Mouse (Mus musculus) skeletal muscle tissue, adult 2 months (tissue): ENCODE measurements at regions not wholly inside any gene's neighbourhood (a gene's known extent, or its start where the extent isn't known, plus 50 kb on each side); places are given as distances from the start of the nearest gene placed in this dataset.
"Not testable (repeated sequence)": the region's sequence is repeated elsewhere in the genome, so short reads cannot be mapped to it uniquely, and the experiment has no call there.

ENCODE experiments used
- DNase-seq: peaks from one replicate; pipeline ENCODE4 v3.0.0-alpha.2; 2012; ENCODE audit warnings: low read depth, low spot score

DNA sequence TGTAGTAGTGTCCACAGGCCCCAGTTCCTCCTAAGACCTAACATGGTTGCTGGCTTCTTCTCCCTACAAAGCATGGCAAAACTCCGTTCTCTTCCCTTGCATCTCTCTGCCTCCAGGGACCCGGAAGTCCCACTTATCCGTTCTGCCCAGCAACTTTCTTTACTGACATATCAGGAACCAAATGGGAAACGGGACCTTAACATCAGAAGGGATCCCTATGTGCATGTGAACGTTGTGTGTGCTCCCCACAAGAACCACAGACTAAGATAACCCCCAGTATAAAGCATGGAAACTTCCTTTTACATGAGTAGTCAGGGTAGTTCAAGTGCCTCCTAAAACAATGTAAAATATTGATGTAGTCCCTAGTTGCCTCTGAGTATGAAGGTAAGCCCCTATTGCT is 61.6 kb downstream of the Zxdb start:
- DNase-seq, result no peak

DNA sequence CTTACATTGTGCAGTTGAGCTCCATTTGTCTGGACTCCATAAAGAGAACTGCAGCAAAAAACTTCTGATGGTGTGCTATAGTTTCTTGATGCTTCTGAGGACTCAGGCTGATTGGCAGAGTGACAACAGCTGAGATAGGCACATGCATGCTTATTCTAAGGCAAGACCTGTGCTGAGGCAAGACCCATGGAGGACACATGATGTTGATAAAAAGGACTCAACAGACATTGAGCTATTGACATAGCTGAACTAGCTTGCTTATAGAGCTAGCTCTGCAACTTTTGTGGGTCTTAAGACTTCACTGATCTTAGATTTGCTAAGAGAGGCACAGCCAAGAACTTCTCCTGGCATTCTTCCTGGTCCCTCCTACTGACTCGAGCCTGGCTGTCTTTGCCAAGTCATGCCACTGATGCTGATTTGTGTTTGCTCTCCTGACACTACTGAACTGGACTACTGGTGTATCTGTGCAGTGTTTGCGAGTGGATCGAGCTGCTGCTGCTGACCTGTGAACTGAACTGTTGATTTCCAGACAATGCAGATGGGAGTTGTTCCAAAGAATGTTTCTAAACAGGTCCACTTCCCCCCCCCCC is 64.1 kb downstream of the Zxdb start:
- DNase-seq, result no peak

DNA sequence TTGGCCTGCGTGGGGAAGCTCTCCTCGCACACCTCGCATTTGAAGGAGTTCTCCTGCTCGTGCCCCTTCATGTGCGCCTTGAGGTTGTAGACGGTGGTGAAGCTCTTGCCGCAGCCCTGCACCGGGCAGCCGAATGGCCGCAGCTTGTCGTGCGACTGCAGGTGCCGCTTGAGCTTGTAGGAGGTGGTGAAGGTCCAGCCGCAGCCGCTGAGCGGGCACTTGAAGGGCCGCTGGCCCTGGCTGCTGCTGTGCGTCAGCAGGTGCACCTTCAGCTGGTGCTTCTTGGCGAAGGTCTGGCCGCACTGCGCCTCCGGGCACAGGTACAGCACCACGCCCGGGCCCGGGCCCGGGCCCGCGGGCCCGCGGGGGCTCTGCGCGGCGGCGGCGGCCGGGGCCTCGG is 72.5 kb downstream of the Zxdb start:
- not testable (repeated sequence) for DNase-seq

DNA sequence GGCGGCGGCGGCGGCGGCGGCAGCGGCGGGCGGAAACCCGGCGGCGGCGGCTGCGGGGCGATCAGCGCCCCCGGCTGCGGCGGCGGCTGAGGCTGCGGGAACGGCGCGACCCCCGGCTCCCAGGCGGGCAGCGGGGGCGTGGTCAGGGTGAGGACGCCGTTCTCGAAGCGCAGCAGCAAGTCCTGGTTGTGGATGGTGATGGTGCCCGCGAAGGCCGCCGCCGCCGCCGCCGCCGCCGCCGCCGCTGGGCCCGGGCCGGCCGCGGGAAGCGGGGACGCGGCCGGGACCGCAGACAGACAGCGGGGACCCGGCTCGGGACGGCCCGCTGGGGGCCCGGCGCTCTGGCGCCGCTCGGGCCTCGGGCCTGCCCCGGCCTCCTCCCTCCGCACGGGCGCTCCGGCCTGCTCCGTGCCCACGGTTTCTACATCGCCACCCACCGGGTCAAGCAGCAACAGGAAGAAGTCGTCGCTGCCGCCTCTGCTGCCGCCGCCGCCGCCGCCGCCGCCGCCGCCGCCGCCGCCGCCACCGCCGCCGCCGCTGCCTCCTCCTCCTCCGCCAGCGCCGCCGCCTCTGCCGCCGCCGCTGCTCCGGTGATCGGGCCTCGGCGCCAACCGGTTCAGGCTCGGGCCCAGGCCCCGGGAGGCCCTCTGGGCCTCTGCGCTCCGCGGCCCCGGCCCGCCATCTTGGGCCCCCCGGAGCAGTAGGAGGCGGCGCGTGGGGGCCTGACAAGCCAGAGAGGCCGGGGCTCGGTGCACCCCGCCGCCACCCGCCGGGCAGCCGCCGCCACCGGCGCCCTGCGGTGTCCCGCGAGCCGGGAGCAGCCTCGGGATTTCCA is 73.2 kb downstream of the Zxdb start:
- not testable (repeated sequence) for DNase-seq

DNA sequence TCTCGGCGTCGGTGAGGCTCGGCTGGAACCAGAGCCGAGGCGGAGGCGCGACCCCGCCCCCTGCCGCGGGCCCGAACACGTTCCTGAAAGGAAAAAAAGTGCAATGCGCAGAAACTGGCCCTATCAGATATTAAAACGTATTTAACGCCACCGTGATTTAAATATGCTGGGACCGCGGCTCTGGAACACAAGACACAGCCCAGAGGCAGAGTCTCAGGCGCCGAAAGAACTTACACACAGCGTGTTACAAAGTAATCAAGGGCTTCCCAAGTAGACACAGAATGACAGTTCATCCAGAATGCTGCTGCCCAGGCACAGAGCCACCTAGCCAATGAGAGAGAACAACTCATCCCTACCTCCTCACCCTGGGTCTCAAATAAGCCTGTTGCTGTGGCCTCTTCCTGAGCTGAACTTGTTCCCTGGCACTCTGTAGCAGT is 73.8 kb downstream of the Zxdb start:
- not testable (repeated sequence) for DNase-seq

DNA sequence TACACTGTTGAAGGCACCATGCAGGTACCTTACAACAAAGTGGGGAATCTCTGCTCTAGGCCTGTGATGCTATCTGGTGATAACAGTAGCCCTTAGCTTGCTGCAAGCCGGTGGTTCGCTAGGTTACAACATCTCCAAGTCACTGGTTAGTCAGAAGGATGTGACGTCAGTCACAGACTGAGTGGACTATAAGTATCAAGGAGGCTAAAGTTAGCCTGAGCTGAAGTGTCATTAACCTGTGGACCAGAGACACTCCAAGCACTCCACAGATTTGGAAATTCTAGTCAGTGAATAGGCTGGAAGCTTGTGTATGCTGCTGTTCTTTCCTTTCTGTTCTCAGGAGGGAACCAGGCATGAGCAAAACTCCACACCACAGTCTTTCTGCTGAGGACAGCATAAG is 88.4 kb downstream of the Zxdb start:
- not testable (repeated sequence) for DNase-seq

DNA sequence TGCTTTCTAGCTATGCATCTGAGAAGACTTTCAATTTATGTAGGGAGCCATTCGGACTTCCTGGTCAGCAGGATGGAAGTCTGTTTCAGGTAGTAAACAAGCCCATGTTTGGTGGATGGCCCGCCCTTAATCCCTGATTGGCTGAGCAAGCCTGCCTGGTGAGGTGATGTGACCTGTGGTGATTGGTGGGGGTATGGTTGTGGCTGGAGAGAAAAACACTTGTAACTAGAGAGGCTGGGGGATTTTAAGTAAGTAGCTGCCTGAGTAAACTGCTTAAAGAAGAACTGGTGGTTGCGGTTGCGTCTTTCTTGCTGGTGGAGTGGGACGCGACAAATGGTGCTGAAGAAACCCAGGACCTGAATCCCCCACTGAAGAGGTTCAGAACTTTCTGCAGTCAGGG is 103.2 kb downstream of the Zxdb start:
- not testable (repeated sequence) for DNase-seq

DNA sequence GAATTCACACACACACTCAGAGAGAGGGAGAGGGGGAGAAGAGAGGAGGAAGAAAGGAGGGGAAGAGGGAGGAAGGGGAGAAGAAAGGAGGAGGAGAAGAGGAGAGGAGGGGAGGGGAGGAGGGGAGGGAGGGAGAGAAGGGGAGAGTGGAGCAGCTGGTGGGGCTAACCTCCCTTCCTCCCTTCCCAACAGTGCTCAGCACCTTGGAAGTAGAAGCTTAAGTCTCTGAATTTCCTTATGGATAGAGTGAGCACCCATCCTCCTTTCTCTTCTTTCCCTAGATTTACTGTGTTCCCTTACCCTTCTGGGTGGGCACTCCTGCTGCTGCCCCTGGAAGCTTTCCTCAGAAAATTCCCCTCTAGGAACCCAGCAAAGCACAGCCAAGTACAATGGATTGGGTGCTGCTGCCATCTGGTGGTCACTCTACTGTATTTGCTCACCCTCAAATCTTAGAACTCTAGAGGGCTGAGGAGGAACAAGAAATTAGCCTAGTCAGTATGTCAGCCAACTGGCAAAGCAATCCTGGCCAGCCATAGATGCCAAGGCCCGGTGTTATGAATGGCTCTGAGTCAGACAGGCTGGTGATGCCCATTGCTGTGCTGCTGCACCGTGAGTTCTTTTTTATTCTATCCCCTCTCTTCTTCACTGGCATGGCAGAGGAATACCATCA is 119.9 kb downstream of the Zxdb start:
- DNase-seq, result not testable (repeated sequence)

DNA sequence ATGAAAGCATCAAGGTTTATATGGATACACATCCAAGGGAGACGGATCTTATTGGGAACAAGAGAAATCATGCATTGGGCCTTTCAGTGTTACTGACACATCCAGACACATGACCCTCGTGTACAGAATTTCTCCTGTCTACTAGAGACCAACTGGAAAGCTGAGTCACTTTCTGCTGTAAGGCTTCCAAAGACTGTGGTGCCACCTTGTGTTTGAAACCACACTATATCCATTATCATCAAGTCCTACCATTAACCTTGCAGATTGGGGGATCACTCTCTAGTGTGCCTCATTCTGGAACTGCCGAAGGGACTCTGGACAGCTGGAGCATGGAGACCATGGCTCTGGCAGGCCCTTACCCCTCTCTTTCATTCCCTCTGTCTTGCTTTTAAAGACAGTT is 125.2 kb downstream of the Zxdb start:
- not testable (repeated sequence) for DNase-seq

DNA sequence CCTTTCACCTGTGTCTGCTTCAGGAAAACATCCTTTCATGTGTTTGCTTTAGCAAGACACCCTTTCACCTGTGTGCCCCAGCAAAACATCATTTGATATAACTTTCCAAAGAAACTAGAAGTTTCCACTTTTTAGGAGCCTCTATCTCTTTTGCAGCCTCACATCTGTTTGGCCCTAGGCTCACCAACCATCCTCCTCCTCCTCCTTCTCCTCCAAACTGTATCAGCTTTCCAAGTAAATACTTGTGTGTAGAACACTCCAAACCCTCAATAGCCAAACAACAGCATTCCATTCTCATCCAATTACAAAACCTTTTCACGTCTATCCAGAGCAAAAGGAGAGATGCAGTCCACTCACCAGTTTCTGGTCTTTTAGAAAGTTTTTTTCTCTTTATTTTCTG is 133.1 kb downstream of the Zxdb start:
- DNase-seq, result no peak

DNA sequence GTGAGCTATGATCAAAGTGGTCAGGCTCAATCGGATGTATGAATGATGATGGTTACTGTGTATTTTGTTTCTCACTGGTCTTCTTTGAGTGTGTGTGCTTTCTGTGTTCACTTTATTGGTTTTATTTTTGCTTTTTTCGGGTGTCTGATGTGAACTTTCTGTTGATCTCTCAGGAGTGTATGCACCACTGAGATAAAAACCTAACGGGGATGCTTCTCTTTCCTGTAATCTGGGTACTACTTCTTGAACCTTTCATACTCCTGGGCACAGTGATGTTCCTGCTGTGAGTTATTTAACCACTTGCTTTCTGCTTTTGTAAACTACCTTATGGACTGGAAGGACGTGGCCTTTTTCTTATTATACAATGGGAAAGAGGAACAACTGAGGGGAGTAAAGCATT is 133.6 kb downstream of the Zxdb start:
- no peak for DNase-seq

DNA sequence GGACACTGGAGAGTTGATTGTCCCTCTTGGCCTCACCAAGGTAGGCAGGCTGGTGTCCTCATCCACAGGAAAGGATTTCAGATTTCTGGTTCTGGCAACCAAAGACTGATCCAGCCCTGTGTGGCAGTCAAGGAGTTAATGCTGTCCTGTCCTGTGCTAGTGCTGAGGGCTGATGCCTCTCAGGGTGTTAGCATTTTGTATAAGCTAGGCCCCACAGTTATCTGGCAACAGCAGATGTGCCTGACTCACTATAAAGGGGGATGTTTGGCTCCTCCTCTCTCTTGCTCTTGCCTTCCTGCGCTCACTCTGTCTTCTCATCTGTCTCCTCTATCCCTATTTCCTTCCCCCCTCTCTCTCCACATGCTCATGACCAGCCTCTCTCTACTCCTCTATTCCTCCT is 138.8 kb downstream of the Zxdb start:
- DNase-seq, result no peak

DNA sequence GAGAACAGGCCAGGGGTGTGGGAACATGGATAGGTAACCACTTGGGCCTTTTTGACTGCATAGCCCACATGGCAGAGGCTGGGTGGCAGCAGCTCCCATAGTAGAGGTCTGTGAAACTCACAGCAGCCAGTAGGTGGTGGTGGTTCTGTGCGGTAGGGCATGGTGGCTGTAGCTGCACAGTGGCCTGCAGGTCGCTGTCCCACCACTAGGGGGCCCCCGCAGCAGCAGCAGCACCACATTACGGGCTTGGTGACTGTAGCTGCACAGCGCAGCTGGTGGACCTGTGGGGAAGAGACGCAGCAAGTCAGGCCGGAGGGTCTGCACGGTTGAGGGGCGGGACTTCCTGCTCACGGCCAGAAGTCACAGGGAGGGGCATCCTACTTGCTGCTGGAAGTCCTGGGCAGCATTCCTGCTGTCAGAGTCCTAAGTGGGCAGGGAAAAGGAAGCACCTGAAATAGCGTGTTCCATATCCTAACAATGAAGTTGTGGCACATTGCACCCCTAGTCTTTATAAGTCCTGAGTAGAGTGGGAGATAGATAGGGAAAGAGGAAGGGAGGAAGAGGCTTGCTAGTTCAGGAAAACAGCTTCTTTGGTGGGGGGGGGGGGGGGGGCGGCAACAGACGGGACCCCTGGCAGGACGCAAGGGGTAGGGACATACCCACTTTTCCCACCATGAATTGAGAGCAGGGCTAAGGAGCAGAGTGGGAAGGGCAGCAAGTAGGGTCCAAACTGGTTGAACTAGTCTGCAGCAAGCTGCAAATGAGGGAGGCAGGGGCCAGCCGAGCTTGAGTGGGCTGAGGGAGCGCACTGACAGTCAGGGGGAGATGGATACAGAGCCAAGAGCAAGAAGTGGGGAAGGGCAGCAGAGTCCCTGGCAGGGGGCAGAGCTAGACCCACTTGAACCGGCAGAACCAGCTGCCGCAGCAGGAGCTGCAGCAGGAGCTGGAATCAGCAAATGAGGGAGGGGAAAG is 141.4 kb downstream of the Zxdb start:
- DNase-seq, result peak; percentile 73

DNA sequence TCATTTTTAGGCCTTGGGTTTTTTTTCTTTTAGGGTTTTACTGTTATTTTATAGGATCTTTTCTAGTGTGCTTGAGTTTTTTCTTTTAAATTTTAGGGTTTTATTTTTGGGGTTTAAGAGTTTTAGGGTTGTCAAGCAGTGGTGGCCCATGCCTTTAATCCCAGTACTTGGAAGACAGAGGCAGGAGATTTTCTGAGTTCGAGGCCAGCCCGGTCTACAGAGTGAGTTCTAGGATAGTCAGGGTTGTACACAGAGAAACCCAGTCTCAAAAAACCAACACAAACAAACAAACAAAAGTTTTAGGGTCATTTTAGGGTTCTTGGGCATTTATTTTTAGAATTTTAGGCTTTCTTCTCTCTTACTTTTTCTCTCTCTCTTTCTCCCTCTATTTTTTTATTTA is 142.9 kb downstream of the Spin4 start:
- not testable (repeated sequence) for DNase-seq
